Mouse (Mus musculus): Measurements from ENCODE around the gene Gpr143. TPM values are rescaled to one million over a fixed set of nuclear protein-coding genes. Genes with fewer than 3 reads are reported as not detected.
A peak's percentile ranks its signal among the peaks of the same experiment; 100 is the strongest.
"Not testable (repeated sequence)": the region's sequence is repeated elsewhere in the genome, so short reads cannot be mapped to it uniquely, and the experiment has no call there.

Gpr143 gene
- polyA plus RNA-seq, 1 experiment from 2014 or later = not detected

- H3K9me3 ChIP-seq (replicated peaks) = no peaks in the 10 kb centered on the region
- H3K4me2 ChIP-seq = peak within 1 kb of the TSS; percentile 66
- ATAC-seq (ENCODE audit: insufficient number of reproducible peaks, low FRiP score) = peak; percentile 57
- peaks cover 5% of the 10 kb centered on the region; the same call in 1 of the 2 replicates for H3K4me1 ChIP-seq (replicated peaks)
- peak within 1 kb of the TSS; percentile 80 for H3K9ac ChIP-seq
- peaks cover 10% of the 10 kb centered on the region for H3K27me3 ChIP-seq (replicated peaks)
- 10% methylated on average over 43 of the region's 55 CpGs for WGBS
- H3K27ac ChIP-seq (ENCODE audit: poor library complexity, severe bottlenecking) = peak within 1 kb of the TSS; percentile 76
- peak within 1 kb of the TSS; percentile 62 for H3K4me3 ChIP-seq
- H3K36me3 ChIP-seq = no peaks in the 10 kb centered on the region
Observed at GRCm38 (mm10) chrX:152768891-152769599, 12.7 kb upstream of the Gpr143 start, which contains the start of gene Shroom2. Gene Shroom2 (minus strand): TSS chrX:152769465.

GRCm38 (mm10) chrX:152769600-152770157 is 12.0 kb upstream of the Gpr143 start:
- peak overlapping the region; percentile 76 for H3K27ac ChIP-seq (ENCODE audit: poor library complexity, severe bottlenecking)
- H3K27me3 ChIP-seq (replicated peaks) = peaks cover 10% of the 10 kb centered on the region
- no peaks in the 10 kb centered on the region; the same call in 1 of the 2 replicates for H3K4me1 ChIP-seq (replicated peaks)
- ATAC-seq (ENCODE audit: insufficient number of reproducible peaks, low FRiP score) = peak; percentile 94
- H3K4me3 ChIP-seq = peak overlapping the region; percentile 62
- 12% methylated on average over 39 of the region's 48 CpGs for WGBS
- no peaks in the 10 kb centered on the region for H3K36me3 ChIP-seq
- peak overlapping the region; percentile 80 for H3K9ac ChIP-seq
- H3K9me3 ChIP-seq (replicated peaks) = no peaks in the 10 kb centered on the region
- peak overlapping the region; percentile 66 for H3K4me2 ChIP-seq

DNA sequence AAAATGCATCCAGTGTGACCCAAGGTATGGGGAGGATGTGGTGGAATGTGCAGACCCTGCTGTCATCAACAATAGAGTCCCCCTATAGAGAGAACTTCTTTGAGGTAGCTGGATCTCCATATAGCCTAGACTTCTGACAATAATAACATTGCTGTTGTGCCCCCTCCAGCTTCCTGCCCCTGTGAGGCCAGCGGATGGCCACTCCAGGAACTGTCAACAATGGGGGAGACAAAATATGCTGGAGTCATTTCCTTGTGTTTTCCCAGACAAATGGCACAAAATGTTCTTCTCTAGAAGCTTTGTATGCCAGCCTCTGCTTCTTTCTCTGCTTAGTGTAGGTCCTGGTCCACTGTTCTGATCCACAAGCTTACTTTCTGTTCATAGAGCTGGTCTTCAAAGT is 6.4 kb downstream of the Gpr143 start:
- no peak overlapping the region for H3K9ac ChIP-seq
- no peaks in the 10 kb centered on the region for H3K9me3 ChIP-seq (replicated peaks)
- H3K4me1 ChIP-seq (replicated peaks) = 0 out of 2 replicates have a peak, but pooled peaks cover 5% of the 10 kb centered on the region
- 57% methylated on average over 1 of the region's 1 CpGs for WGBS
- ATAC-seq (ENCODE audit: insufficient number of reproducible peaks, low FRiP score) = no peak
- H3K36me3 ChIP-seq = no peaks in the 10 kb centered on the region
- no peak overlapping the region for H3K4me3 ChIP-seq
- no peak overlapping the region for H3K27ac ChIP-seq (ENCODE audit: poor library complexity, severe bottlenecking)
- no peak overlapping the region for H3K4me2 ChIP-seq
- no peaks in the 10 kb centered on the region for H3K27me3 ChIP-seq (replicated peaks)

GRCm38 (mm10) chrX:152788611-152789010 is 6.9 kb downstream of the Gpr143 start:
- no peak overlapping the region for H3K4me2 ChIP-seq
- H3K4me3 ChIP-seq = no peak overlapping the region
- no peaks in the 10 kb centered on the region for H3K36me3 ChIP-seq
- H3K9ac ChIP-seq = no peak overlapping the region
- 49% methylated on average over 2 of the region's 2 CpGs for WGBS
- H3K27me3 ChIP-seq (replicated peaks) = no peaks in the 10 kb centered on the region
- no peak; the same call in 1 of the 2 replicates for ATAC-seq (ENCODE audit: insufficient number of reproducible peaks, low FRiP score)
- H3K9me3 ChIP-seq (replicated peaks) = no peaks in the 10 kb centered on the region
- H3K27ac ChIP-seq (ENCODE audit: poor library complexity, severe bottlenecking) = no peak overlapping the region
- 0 out of 2 replicates have a peak, but pooled peaks cover 5% of the 10 kb centered on the region for H3K4me1 ChIP-seq (replicated peaks)

GRCm38 (mm10) chrX:152805317-152805716 is 23.6 kb downstream of the Gpr143 start:
- Histone ChIP-seq H3K4me2 (no peak overlapping the region), H3K9me3 (replicated peaks) (no peaks in the 10 kb centered on the region), H3K36me3 (no peaks in the 10 kb centered on the region), H3K4me3 (no peak overlapping the region), H3K27me3 (replicated peaks) (no peaks in the 10 kb centered on the region; the same call in 1 of the 2 replicates), H3K27ac (ENCODE audit: poor library complexity, severe bottlenecking) (no peak overlapping the region), H3K4me1 (replicated peaks) (no peaks in the 10 kb centered on the region), H3K9ac (no peak overlapping the region)
- ATAC-seq (ENCODE audit: insufficient number of reproducible peaks, low FRiP score) = no peak

- no peak overlapping the region for H3K27ac ChIP-seq (ENCODE audit: poor library complexity, severe bottlenecking)
- WGBS = 72% methylated on average over 3 of the region's 3 CpGs
- H3K4me2 ChIP-seq = no peak overlapping the region
- H3K4me3 ChIP-seq = no peak overlapping the region
- no peak overlapping the region for H3K9ac ChIP-seq
- no peaks in the 10 kb centered on the region for H3K4me1 ChIP-seq (replicated peaks)
- H3K27me3 ChIP-seq (replicated peaks) = no peaks in the 10 kb centered on the region
- no peaks in the 10 kb centered on the region for H3K9me3 ChIP-seq (replicated peaks)
- H3K36me3 ChIP-seq = no peaks in the 10 kb centered on the region
- no peak for ATAC-seq (ENCODE audit: insufficient number of reproducible peaks, low FRiP score)
Observed at GRCm38 (mm10) chrX:152813339-152813738, 31.6 kb downstream of the Gpr143 start.

- H3K4me1 ChIP-seq (replicated peaks) = no peaks in the 10 kb centered on the region
- no peak overlapping the region for H3K4me2 ChIP-seq
- H3K9ac ChIP-seq = no peak overlapping the region
- H3K27me3 ChIP-seq (replicated peaks) = no peaks in the 10 kb centered on the region
- no peaks in the 10 kb centered on the region for H3K36me3 ChIP-seq
- H3K27ac ChIP-seq (ENCODE audit: poor library complexity, severe bottlenecking) = no peak overlapping the region
- no peak overlapping the region for H3K4me3 ChIP-seq
- no peaks in the 10 kb centered on the region for H3K9me3 ChIP-seq (replicated peaks)
- no peak for ATAC-seq (ENCODE audit: insufficient number of reproducible peaks, low FRiP score)
Observed at GRCm38 (mm10) chrX:152818996-152819395, 37.3 kb downstream of the Gpr143 start.

GRCm38 (mm10) chrX:152831003-152831550 is 49.4 kb downstream of the Gpr143 start:
- not testable (repeated sequence) for ATAC-seq (ENCODE audit: insufficient number of reproducible peaks, low FRiP score)

GRCm38 (mm10) chrX:152834940-152835339 is 53.2 kb downstream of the Gpr143 start:
- not testable (repeated sequence) for H3K9ac ChIP-seq; H3K4me1 ChIP-seq (replicated peaks); H3K4me3 ChIP-seq; H3K4me2 ChIP-seq; H3K27ac ChIP-seq (ENCODE audit: poor library complexity, severe bottlenecking); H3K9me3 ChIP-seq (replicated peaks); H3K36me3 ChIP-seq; ATAC-seq (ENCODE audit: insufficient number of reproducible peaks, low FRiP score); H3K27me3 ChIP-seq (replicated peaks)
- 26% methylated on average over 5 of the region's 5 CpGs for WGBS

More at GRCm38 (mm10) chrX:152831003-152831550, 49.4 kb downstream of the Gpr143 start:
- H3K4me3 ChIP-seq; H3K36me3 ChIP-seq; H3K27me3 ChIP-seq (replicated peaks); H3K4me1 ChIP-seq (replicated peaks); H3K9ac ChIP-seq; H3K27ac ChIP-seq (ENCODE audit: poor library complexity, severe bottlenecking); H3K4me2 ChIP-seq; H3K9me3 ChIP-seq (replicated peaks): not testable (repeated sequence)
- no CpG with 5 or more reads among the region's 1 CpGs for WGBS

DNA sequence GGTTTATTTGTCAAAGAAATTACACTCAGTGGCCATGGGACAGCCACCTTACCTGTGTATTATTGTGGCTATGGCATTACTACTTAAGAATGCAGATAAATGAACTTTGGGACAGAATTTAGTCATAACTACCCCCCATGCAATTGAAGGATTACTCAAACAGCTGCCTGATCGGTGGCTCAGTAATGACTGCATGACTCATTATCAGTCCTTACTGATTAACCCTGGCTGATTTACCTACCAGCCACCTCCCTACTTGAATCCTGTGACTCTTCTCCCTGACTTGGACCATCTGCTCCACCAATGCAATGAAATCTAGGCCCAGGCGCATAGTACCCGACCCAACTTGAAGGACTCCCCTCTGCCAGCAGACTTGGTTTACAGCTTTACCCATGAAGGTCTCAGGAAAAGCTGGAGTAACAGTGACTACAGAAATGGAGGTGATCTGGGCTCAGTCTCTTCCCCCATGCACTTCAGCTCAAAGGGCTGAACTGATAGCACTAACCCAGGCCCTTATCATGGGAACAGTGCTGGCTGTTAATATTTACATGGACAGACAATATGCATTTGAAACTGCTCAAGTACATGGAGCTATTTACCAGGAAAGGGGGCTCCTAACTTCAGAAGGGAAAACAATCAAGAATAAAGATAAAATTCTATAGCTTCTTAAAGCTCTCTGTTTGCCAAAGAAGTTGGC is 73.5 kb downstream of the Gpr143 start:
- H3K27ac ChIP-seq (ENCODE audit: poor library complexity, severe bottlenecking) = no peak overlapping the region
- no peaks in the 10 kb centered on the region for H3K36me3 ChIP-seq
- H3K27me3 ChIP-seq (replicated peaks) = no peaks in the 10 kb centered on the region
- peaks cover 13% of the 10 kb centered on the region for H3K9me3 ChIP-seq (replicated peaks)
- H3K9ac ChIP-seq = no peak overlapping the region
- ATAC-seq (ENCODE audit: insufficient number of reproducible peaks, low FRiP score) = no peak
- no peak overlapping the region for H3K4me2 ChIP-seq
- no peaks in the 10 kb centered on the region for H3K4me1 ChIP-seq (replicated peaks)
- 82% methylated on average over 3 of the region's 3 CpGs for WGBS
- H3K4me3 ChIP-seq = no peak overlapping the region

Measured in heart, embryonic 12.5 days (tissue).